Mouse (Mus musculus): ENCODE measurements around the gene Cebpg. TPM values are rescaled to one million over a fixed set of nuclear protein-coding genes. Genes with fewer than 3 reads are reported as not detected.

Gene Cebpg
- polyA plus RNA-seq, 1 experiment, result 10.9 TPM

GRCm38 (mm10) chr7:35066640-35067212 lies 10.4 kb upstream of the Cebpg start:
- H3K36me3 ChIP-seq (ENCODE audit: control insufficient read depth, insufficient read depth), result no peaks in the 10 kb centered on the region
- TF ChIP-seq MAX (IDR thresholded peaks at IDR 0.05), result no peak
- no peak for TF ChIP-seq CTCF (IDR thresholded peaks at IDR 0.05; ENCODE audit: control insufficient read depth, insufficient read depth, insufficient read length)
- no peak for TF ChIP-seq CEBPB (IDR thresholded peaks at IDR 0.05; ENCODE audit: low read depth)
- TF ChIP-seq MYOD1 (IDR thresholded peaks at IDR 0.05; ENCODE audit: control insufficient read depth, insufficient read length, low read depth), result no peak
- no peak for TF ChIP-seq MYOG (IDR thresholded peaks at IDR 0.05; ENCODE audit: control insufficient read depth, extremely low read depth, insufficient read length)
- no peaks in the 10 kb centered on the region for H3K27me3 ChIP-seq (ENCODE audit: control insufficient read depth, insufficient read depth, insufficient read length)
- H3K79me2 ChIP-seq (ENCODE audit: control insufficient read depth, insufficient read depth), result no peaks in the 10 kb centered on the region
- no peaks in the 10 kb centered on the region for H3K79me3 ChIP-seq (ENCODE audit: low read depth)
- no peak overlapping the region for H3K4me3 ChIP-seq (ENCODE audit: insufficient read depth, poor library complexity, severe bottlenecking)
- no peak overlapping the region for H3ac ChIP-seq (ENCODE audit: control insufficient read depth, insufficient read length, low read depth)

- H3K4me3 ChIP-seq (ENCODE audit: insufficient read depth, poor library complexity, severe bottlenecking), result no peak overlapping the region
- no peak overlapping the region for H3ac ChIP-seq (ENCODE audit: control insufficient read depth, insufficient read length, low read depth)
- no peaks in the 10 kb centered on the region for H3K79me3 ChIP-seq (ENCODE audit: low read depth)
- no peak for TF ChIP-seq USF1 (IDR thresholded peaks at IDR 0.05; ENCODE audit: low read depth)
- no peak for TF ChIP-seq MYOG (IDR thresholded peaks at IDR 0.05; ENCODE audit: control insufficient read depth, extremely low read depth, insufficient read length)
- TF ChIP-seq MAX (IDR thresholded peaks at IDR 0.05), result no peak
- TF ChIP-seq FOSL1 (IDR thresholded peaks at IDR 0.05; ENCODE audit: insufficient read depth, low read length, poor library complexity, severe bottlenecking), result no peak
- TF ChIP-seq MYOD1 (IDR thresholded peaks at IDR 0.05; ENCODE audit: control insufficient read depth, insufficient read length, low read depth), result no peak
- no peak for TF ChIP-seq CTCF (IDR thresholded peaks at IDR 0.05; ENCODE audit: control insufficient read depth, insufficient read depth, insufficient read length)
- H3K79me2 ChIP-seq (ENCODE audit: control insufficient read depth, insufficient read depth), result no peaks in the 10 kb centered on the region
- no peaks in the 10 kb centered on the region for H3K27me3 ChIP-seq (ENCODE audit: control insufficient read depth, insufficient read depth, insufficient read length)
- H3K36me3 ChIP-seq (ENCODE audit: control insufficient read depth, insufficient read depth), result no peaks in the 10 kb centered on the region
These were observed 9.6 kb upstream of the Cebpg start for GRCm38 (mm10) chr7:35065958-35066357.

- Histone ChIP-seq H3K79me3 (ENCODE audit: low read depth) (no peaks in the 10 kb centered on the region), H3ac (ENCODE audit: control insufficient read depth, insufficient read length, low read depth) (no peak overlapping the region), H3K27me3 (ENCODE audit: control insufficient read depth, insufficient read depth, insufficient read length) (no peaks in the 10 kb centered on the region), H3K36me3 (ENCODE audit: control insufficient read depth, insufficient read depth) (no peaks in the 10 kb centered on the region), H3K79me2 (ENCODE audit: control insufficient read depth, insufficient read depth) (no peaks in the 10 kb centered on the region), H3K4me3 (ENCODE audit: insufficient read depth, poor library complexity, severe bottlenecking) (no peak overlapping the region)
- no peak for TF ChIP-seq FOSL1 (IDR thresholded peaks at IDR 0.05; ENCODE audit: insufficient read depth, low read length, poor library complexity, severe bottlenecking)
These were observed 8.2 kb upstream of the Cebpg start for GRCm38 (mm10) chr7:35064286-35065258.

DNA sequence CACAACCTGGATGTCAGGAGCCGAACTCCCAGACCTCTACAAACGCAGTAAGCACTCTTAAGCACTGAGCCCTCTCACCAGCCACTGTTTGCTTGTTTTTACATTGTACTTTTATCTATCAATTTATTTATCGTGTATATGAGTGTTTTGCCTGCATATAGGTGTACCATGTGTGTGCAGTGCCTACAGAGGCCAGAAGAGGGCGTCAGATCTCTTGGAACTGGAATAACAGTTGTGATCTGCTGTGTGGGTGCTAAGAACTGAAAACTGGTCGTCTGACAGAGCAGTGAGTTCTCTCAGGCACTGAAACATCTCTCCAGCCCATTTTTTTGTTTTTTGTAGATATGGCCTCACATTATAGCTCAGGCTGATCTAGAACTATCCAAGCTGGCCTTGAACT lies 3.1 kb upstream of the Cebpg start:
- Histone ChIP-seq H3K36me3 (ENCODE audit: control insufficient read depth, insufficient read depth) (no peaks in the 10 kb centered on the region), H3K79me2 (ENCODE audit: control insufficient read depth, insufficient read depth) (peaks cover 17% of the 10 kb centered on the region), H3K4me3 (ENCODE audit: insufficient read depth, poor library complexity, severe bottlenecking) (no peak overlapping the region), H3ac (ENCODE audit: control insufficient read depth, insufficient read length, low read depth) (no peak overlapping the region), H3K79me3 (ENCODE audit: low read depth) (peaks cover 15% of the 10 kb centered on the region), H3K27me3 (ENCODE audit: control insufficient read depth, insufficient read depth, insufficient read length) (no peaks in the 10 kb centered on the region)
- TF ChIP-seq FOSL1 (IDR thresholded peaks at IDR 0.05; ENCODE audit: insufficient read depth, low read length, poor library complexity, severe bottlenecking) (no peak), MYOD1 (IDR thresholded peaks at IDR 0.05; ENCODE audit: control insufficient read depth, insufficient read length, low read depth) (no peak), MAX (IDR thresholded peaks at IDR 0.05) (no peak), CEBPB (IDR thresholded peaks at IDR 0.05; ENCODE audit: low read depth) (no peak), MYOG (IDR thresholded peaks at IDR 0.05; ENCODE audit: control insufficient read depth, extremely low read depth, insufficient read length) (no peak), CTCF (IDR thresholded peaks at IDR 0.05; ENCODE audit: control insufficient read depth, insufficient read depth, insufficient read length) (no peak), USF1 (IDR thresholded peaks at IDR 0.05; ENCODE audit: low read depth) (no peak)

GRCm38 (mm10) chr7:35058329-35058728 lies 2.0 kb upstream of the Cebpg start:
- TF ChIP-seq CTCF (IDR thresholded peaks at IDR 0.05; ENCODE audit: control insufficient read depth, insufficient read depth, insufficient read length), result no peak
- Histone ChIP-seq H3K36me3 (ENCODE audit: control insufficient read depth, insufficient read depth) (peaks cover under 1% of the 10 kb centered on the region), H3K4me3 (ENCODE audit: insufficient read depth, poor library complexity, severe bottlenecking) (no peak overlapping the region)

GRCm38 (mm10) chr7:35057569-35057968 lies 1.2 kb upstream of the Cebpg start:
- H3K4me3 ChIP-seq (ENCODE audit: insufficient read depth, poor library complexity, severe bottlenecking), result no peak overlapping the region
- peaks cover 34% of the 10 kb centered on the region for H3K79me3 ChIP-seq (ENCODE audit: low read depth)
- H3K79me2 ChIP-seq (ENCODE audit: control insufficient read depth, insufficient read depth), result peaks cover 36% of the 10 kb centered on the region
- no peaks in the 10 kb centered on the region for H3K27me3 ChIP-seq (ENCODE audit: control insufficient read depth, insufficient read depth, insufficient read length)
- TF ChIP-seq CTCF (IDR thresholded peaks at IDR 0.05; ENCODE audit: control insufficient read depth, insufficient read depth, insufficient read length) (no peak), MAX (IDR thresholded peaks at IDR 0.05) (no peak), FOSL1 (IDR thresholded peaks at IDR 0.05; ENCODE audit: insufficient read depth, low read length, poor library complexity, severe bottlenecking) (no peak), MYOD1 (IDR thresholded peaks at IDR 0.05; ENCODE audit: control insufficient read depth, insufficient read length, low read depth) (no peak), CEBPB (IDR thresholded peaks at IDR 0.05; ENCODE audit: low read depth) (no peak), MYOG (IDR thresholded peaks at IDR 0.05; ENCODE audit: control insufficient read depth, extremely low read depth, insufficient read length) (no peak), USF1 (IDR thresholded peaks at IDR 0.05; ENCODE audit: low read depth) (no peak)
- peaks cover 5% of the 10 kb centered on the region for H3K36me3 ChIP-seq (ENCODE audit: control insufficient read depth, insufficient read depth)
- H3ac ChIP-seq (ENCODE audit: control insufficient read depth, insufficient read length, low read depth), result no peak overlapping the region

More at GRCm38 (mm10) chr7:35058329-35058728, 2.0 kb upstream of the Cebpg start:
- Histone ChIP-seq H3K79me3 (ENCODE audit: low read depth) (peaks cover 26% of the 10 kb centered on the region), H3K27me3 (ENCODE audit: control insufficient read depth, insufficient read depth, insufficient read length) (no peaks in the 10 kb centered on the region), H3ac (ENCODE audit: control insufficient read depth, insufficient read length, low read depth) (no peak overlapping the region), H3K79me2 (ENCODE audit: control insufficient read depth, insufficient read depth) (peaks cover 28% of the 10 kb centered on the region)

All from C2C12 (cell line).